9 mouse cellular contexts compared by ENCODE assay signal in the genomic region with DNA sequence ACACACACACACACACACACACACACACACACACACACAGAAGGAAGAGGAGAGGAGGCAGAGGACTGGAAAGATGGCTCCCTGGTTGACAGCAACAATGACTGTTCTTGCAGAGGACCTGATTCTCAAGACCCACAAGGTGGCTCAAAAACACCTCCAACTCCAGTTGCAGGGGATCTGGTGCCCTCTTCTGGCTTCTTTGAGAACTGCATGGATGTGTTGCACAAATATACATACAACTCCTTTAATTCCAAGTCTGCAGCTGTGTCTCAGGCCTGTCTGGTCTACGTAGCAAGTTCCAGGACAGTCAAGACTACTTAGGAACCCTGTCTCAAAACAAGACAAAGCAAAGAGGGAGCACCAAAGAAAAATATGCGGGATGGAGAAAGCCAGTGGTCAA. TPM values are rescaled to one million over a fixed set of nuclear protein-coding genes. Genes with fewer than 3 reads are reported as not detected.
A peak's percentile ranks its signal among the peaks of the same experiment; 100 is the strongest.
DNase-seq lines count a peak whose midpoint lies in the region; ATAC-seq and TF ChIP-seq lines count a peak whose summit lies in the region.
"Had no signal": no experiment of that assay in that cellular context is flagged by ENCODE, and none has a peak within 500 bp of the region (broad histone marks: within the 10 kb centered on the region; RNA-seq: fewer than 3 reads in every experiment).

No protein-coding gene starts in this region.

- TF ChIP-seq CTCF in midbrain, postnatal 0 days (IDR thresholded peaks at IDR 0.05), result peak; percentile 93

- no peak overlapping the region for H3K9ac ChIP-seq in midbrain, postnatal 0 days (replicated peaks; ENCODE audit: low read length, poor library complexity, severe bottlenecking)

- H3K27me3 ChIP-seq in midbrain, postnatal 0 days (ENCODE audit: insufficient read depth, low read length), result no peaks in the 10 kb centered on the region; the same call in 1 of the 2 replicates

- H3K4me2 ChIP-seq in midbrain, postnatal 0 days (ENCODE audit: low read depth, low read length, poor library complexity, severe bottlenecking), result no peak overlapping the region

- peak; percentile 61 for DNase-seq in gastrocnemius, adult 18-20 months (ENCODE audit: low spot score)
- DNase-seq in gastrocnemius, postnatal 25 days, result no peak
- DNase-seq in urinary bladder, postnatal 25 days (ENCODE audit: low spot score), result peak; percentile 65
- no peak for DNase-seq in urinary bladder, adult 2 months (ENCODE audit: low spot score)
- DNase-seq in embryo, embryonic 10 days (ENCODE audit: low spot score), result peak; percentile 71
- peak; percentile 48 for DNase-seq in layer of hippocampus, adult 9-11 months
- peak; percentile 82 for DNase-seq in midbrain, postnatal 0 days (ENCODE audit: low spot score)
- DNase-seq in testis, postnatal 14 days (ENCODE audit: low spot score), result peak; percentile 47

- H3K9me3 ChIP-seq in midbrain, postnatal 0 days (ENCODE audit: low read length), result no peaks in the 10 kb centered on the region

- H3K27ac ChIP-seq in midbrain, postnatal 0 days (ENCODE audit: low read depth, low read length), result no peak overlapping the region

- no peak for ATAC-seq in midbrain, postnatal 0 days (ENCODE audit: low FRiP score)

- no peaks in the 10 kb centered on the region for H3K4me1 ChIP-seq in midbrain, postnatal 0 days (ENCODE audit: insufficient read depth, low read length)

- 43% methylated on average over 2 of the region's 2 CpGs for WGBS in midbrain, postnatal 0 days

- peaks cover 6% of the 10 kb centered on the region; the same call in 1 of the 2 replicates for H3K36me3 ChIP-seq in midbrain, postnatal 0 days (ENCODE audit: insufficient read depth, low read length)

- no peak overlapping the region for H3K4me3 ChIP-seq in midbrain, postnatal 0 days (ENCODE audit: low read depth, low read length)

RNA-seq across cellular contexts. Expression of gene Rtbdn, which starts 10.0 kb away (rescaled TPM):
- not detected for total RNA-seq in gastrocnemius, adult 18-20 months (2021)
- not detected for total RNA-seq in gastrocnemius, postnatal 25 days (2021)
- polyA plus RNA-seq in urinary bladder, adult 2 months (2012; rRNA removed), result not detected in 2 replicates
- total RNA-seq in midbrain, postnatal 0 days (2014; rRNA removed), result 4.5 and 6.2 TPM in 2 replicates
- 4.8 and 5.3 TPM in 2 replicates for polyA plus RNA-seq in midbrain, postnatal 0 days (2015; fragmentation: Nextera tagmentation; extraction: Ambion mirVana)
- polyA plus RNA-seq: large intestine, adult 2 months had no signal

RNA-seq across cellular contexts. Expression of gene Gm49661, which starts 12.5 kb away (rescaled TPM):
- not detected for total RNA-seq in gastrocnemius, adult 18-20 months (2021)
- total RNA-seq in gastrocnemius, postnatal 25 days (2021), result not detected
- not detected in 2 replicates for polyA plus RNA-seq in urinary bladder, adult 2 months (2012; rRNA removed)
- not detected in 2 replicates for total RNA-seq in midbrain, postnatal 0 days (2014; rRNA removed)
- polyA plus RNA-seq in midbrain, postnatal 0 days (2015; fragmentation: Nextera tagmentation; extraction: Ambion mirVana), result not detected in 2 replicates

RNA-seq across cellular contexts. Expression of gene Prdx2, which starts 12.6 kb away (rescaled TPM):
- 100 to 1,000 TPM; 193 to 200 TPM for total RNA-seq in gastrocnemius, adult 18-20 months (2021)
- total RNA-seq in gastrocnemius, postnatal 25 days (2021), result 100 to 1,000 TPM; 192 to 200 TPM
- 215 and 231 TPM in 2 replicates for polyA plus RNA-seq in urinary bladder, adult 2 months (2012; rRNA removed)
- total RNA-seq in midbrain, postnatal 0 days (2014; rRNA removed), result 720 and 802 TPM in 2 replicates
- 904 and 934 TPM in 2 replicates for polyA plus RNA-seq in midbrain, postnatal 0 days (2015; fragmentation: Nextera tagmentation; extraction: Ambion mirVana)

RNA-seq across cellular contexts. Expression of gene Rnaseh2a, which starts 12.8 kb away (rescaled TPM):
- 10 to 100 TPM; 21.1 to 21.7 TPM for total RNA-seq in gastrocnemius, adult 18-20 months (2021)
- 10 to 100 TPM; 22.2 to 24.7 TPM for total RNA-seq in gastrocnemius, postnatal 25 days (2021)
- 49.4 and 49.5 TPM in 2 replicates for polyA plus RNA-seq in urinary bladder, adult 2 months (2012; rRNA removed)
- total RNA-seq in midbrain, postnatal 0 days (2014; rRNA removed), result 40.5 and 48.9 TPM in 2 replicates
- polyA plus RNA-seq in midbrain, postnatal 0 days (2015; fragmentation: Nextera tagmentation; extraction: Ambion mirVana), result 36.5 and 39.7 TPM in 2 replicates

RNA-seq across cellular contexts. Expression of gene Mast1, which starts 19.6 kb away (rescaled TPM):
- under 1 TPM in 1 of 2 experiments, not detected in 1; 0.07 TPM for total RNA-seq in gastrocnemius, adult 18-20 months (2021)
- total RNA-seq in gastrocnemius, postnatal 25 days (2021), result not detected
- 0.17 and 0.19 TPM in 2 replicates for polyA plus RNA-seq in urinary bladder, adult 2 months (2012; rRNA removed)
- 85.9 and 92.0 TPM in 2 replicates for total RNA-seq in midbrain, postnatal 0 days (2014; rRNA removed)
- polyA plus RNA-seq in midbrain, postnatal 0 days (2015; fragmentation: Nextera tagmentation; extraction: Ambion mirVana), result 79.8 and 89.0 TPM in 2 replicates

Comparison
In these comparisons a context has a peak if more than half of its experiments do, and no peak if none do; other contexts are left out.
1. DNase-seq: peak in gastrocnemius, adult 18-20 months (single experiment), urinary bladder, postnatal 25 days (single experiment), embryo, embryonic 10 days (single experiment), layer of hippocampus, adult 9-11 months (single experiment), midbrain, postnatal 0 days (single experiment) and testis, postnatal 14 days (single experiment); none in gastrocnemius, postnatal 25 days (single experiment) and urinary bladder, adult 2 months (single experiment).